Mouse (Mus musculus): ENCODE results near the gene Rrp1b. TPM values are rescaled to one million over a fixed set of nuclear protein-coding genes. Genes with fewer than 3 reads are reported as not detected.
"Not testable (repeated sequence)": the region's sequence is repeated elsewhere in the genome, so short reads cannot be mapped to it uniquely, and the experiment has no call there.

Rrp1b gene
- total RNA-seq, 1 experiment: 155 TPM

DNA sequence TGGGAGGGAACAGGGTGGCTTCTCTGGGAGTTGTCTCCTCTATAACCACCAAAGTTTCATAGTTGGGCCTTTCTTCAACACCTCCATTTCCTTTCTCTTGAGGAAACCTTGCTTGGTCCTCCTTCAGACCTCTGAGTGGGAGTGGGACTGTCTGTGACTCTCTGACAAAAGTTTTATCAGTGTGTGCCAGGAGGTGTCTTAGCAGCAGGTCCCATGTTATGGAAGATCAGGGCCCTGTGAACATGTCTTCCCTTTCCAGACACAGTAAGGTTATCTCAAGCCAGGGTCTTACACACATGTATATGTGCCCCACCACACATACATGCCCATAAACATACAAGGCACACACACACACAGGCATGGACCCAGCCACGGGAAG is 56.3 kb downstream of the Rrp1b start:
- TF ChIP-seq MAFK (IDR thresholded peaks at IDR 0.05; ENCODE audit: insufficient read depth, low read depth, low read length) (no peak), CHD2 (IDR thresholded peaks at IDR 0.05; ENCODE audit: low read depth, low read length) (no peak)
- Histone ChIP-seq H3K9me3 (ENCODE audit: control insufficient read depth, insufficient read depth, low read depth, low read length) (0 out of 2 replicates have a peak, but pooled peaks cover 3% of the 10 kb centered on the region), H3K4me3 (ENCODE audit: insufficient read depth in 1 of 2, low read depth in 1 of 2, low read length in 2 of 2, poor library complexity in 1 of 2, severe bottlenecking in 1 of 2) (no peak overlapping the region), H3K36me3 (ENCODE audit: control insufficient read depth, insufficient read depth, low read length, poor library complexity, severe bottlenecking) (no peaks in the 10 kb centered on the region), H3K9ac (ENCODE audit: insufficient read depth, low read depth, low read length, poor library complexity, severe bottlenecking) (no peak overlapping the region), H3K4me1 (ENCODE audit: control insufficient read depth in 2 of 2, insufficient read depth in 2 of 2, low read length in 2 of 2, poor library complexity in 1 of 2) (peaks cover 0 to 14% of the 10 kb centered on the region in 2 experiments; a peak in 1 of 4 replicates), H3K27ac (ENCODE audit: insufficient read depth, low read depth, low read length, poor library complexity, severe bottlenecking) (no peak overlapping the region)
- DNase-seq (ENCODE audit: low read depth, low spot score): no peak
- in situ Hi-C loops (cut with MboI; ENCODE audit: low sequenced_read_pairs in 2 of 2, unreplicated experiment in 2 of 2): no loop called here

DNA sequence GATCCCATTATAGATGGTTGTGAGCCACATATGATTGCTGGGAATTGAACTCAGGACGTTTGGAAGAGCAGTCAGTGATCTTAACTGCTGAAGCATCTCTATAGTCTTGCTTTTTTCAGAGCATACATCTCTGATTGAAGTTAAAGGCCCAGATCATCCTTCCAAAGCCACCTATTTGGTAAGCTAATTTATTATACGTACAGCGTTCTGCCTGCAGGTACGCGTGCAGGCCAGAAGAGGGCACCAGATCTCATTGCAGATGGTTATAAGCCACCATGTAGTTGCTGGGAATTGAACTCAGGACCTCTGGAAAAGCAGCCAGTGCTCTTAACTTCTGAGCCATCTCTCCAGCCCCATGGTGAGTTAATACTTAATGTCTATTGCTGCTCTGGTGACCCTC is 57.0 kb downstream of the Rrp1b start:
- peaks cover 0 to 8% of the 10 kb centered on the region in 2 experiments; a peak in 1 of 4 replicates for H3K4me1 ChIP-seq (ENCODE audit: control insufficient read depth in 2 of 2, insufficient read depth in 2 of 2, low read length in 2 of 2, poor library complexity in 1 of 2)
- 0 out of 2 replicates have a peak, but pooled peaks cover 3% of the 10 kb centered on the region for H3K9me3 ChIP-seq (ENCODE audit: control insufficient read depth, insufficient read depth, low read depth, low read length)
- no peak overlapping the region for H3K27ac ChIP-seq (ENCODE audit: insufficient read depth, low read depth, low read length, poor library complexity, severe bottlenecking)
- H3K36me3 ChIP-seq (ENCODE audit: control insufficient read depth, insufficient read depth, low read length, poor library complexity, severe bottlenecking): no peaks in the 10 kb centered on the region
- TF ChIP-seq ZC3H11A (IDR thresholded peaks at IDR 0.05; ENCODE audit: borderline replicate concordance, low read depth, low read length): no peak
- TF ChIP-seq ZNF384 (IDR thresholded peaks at IDR 0.05; ENCODE audit: low read depth, low read length): no peak
- TF ChIP-seq HCFC1 (IDR thresholded peaks at IDR 0.05; ENCODE audit: borderline replicate concordance, insufficient read depth, low read length): no peak
- TF ChIP-seq MAFK (IDR thresholded peaks at IDR 0.05; ENCODE audit: insufficient read depth, low read depth, low read length): no peak
- no peak for TF ChIP-seq CHD2 (IDR thresholded peaks at IDR 0.05; ENCODE audit: low read depth, low read length)
- in situ Hi-C loops (cut with MboI; ENCODE audit: low sequenced_read_pairs in 2 of 2, unreplicated experiment in 2 of 2): no loop called here
- H3K9ac ChIP-seq (ENCODE audit: insufficient read depth, low read depth, low read length, poor library complexity, severe bottlenecking): no peak overlapping the region
- no peak overlapping the region for H3K4me3 ChIP-seq (ENCODE audit: insufficient read depth in 1 of 2, low read depth in 1 of 2, low read length in 2 of 2, poor library complexity in 1 of 2, severe bottlenecking in 1 of 2)
- no peak for DNase-seq (ENCODE audit: low read depth, low spot score)

DNA sequence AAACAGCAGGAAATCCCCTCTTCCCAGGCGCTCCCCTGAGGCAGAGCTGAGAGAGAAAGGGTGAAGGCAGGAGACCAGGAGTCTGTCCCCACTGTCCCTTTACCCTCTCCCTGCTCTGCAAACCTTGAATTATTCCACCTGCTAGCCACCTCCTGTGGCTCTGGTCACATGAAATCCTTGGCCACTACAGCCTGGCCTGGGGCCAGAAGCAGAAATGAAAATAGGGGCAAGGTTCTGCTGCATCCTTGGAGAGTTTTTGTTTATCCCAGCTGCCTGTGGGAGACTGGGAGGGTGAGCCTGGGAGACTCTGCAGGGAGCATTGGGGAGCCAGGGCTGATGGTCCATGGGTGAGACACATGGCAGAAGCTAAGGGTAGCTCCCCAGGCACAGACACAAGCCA is 61.8 kb downstream of the Rrp1b start:
- Histone ChIP-seq H3K4me1 (ENCODE audit: control insufficient read depth in 2 of 2, insufficient read depth in 2 of 2, low read length in 2 of 2, poor library complexity in 1 of 2) (peaks cover 0 to 2% of the 10 kb centered on the region in 2 experiments; a peak in 1 of 4 replicates), H3K27ac (ENCODE audit: insufficient read depth, low read depth, low read length, poor library complexity, severe bottlenecking) (no peak overlapping the region), H3K36me3 (ENCODE audit: control insufficient read depth, insufficient read depth, low read length, poor library complexity, severe bottlenecking) (no peaks in the 10 kb centered on the region), H3K9ac (ENCODE audit: insufficient read depth, low read depth, low read length, poor library complexity, severe bottlenecking) (no peak overlapping the region), H3K9me3 (ENCODE audit: control insufficient read depth, insufficient read depth, low read depth, low read length) (0 out of 2 replicates have a peak, but pooled peaks cover 3% of the 10 kb centered on the region), H3K4me3 (ENCODE audit: insufficient read depth in 1 of 2, low read depth in 1 of 2, low read length in 2 of 2, poor library complexity in 1 of 2, severe bottlenecking in 1 of 2) (no peak overlapping the region)
- TF ChIP-seq ZNF384 (IDR thresholded peaks at IDR 0.05; ENCODE audit: low read depth, low read length): no peak
- no peak for TF ChIP-seq HCFC1 (IDR thresholded peaks at IDR 0.05; ENCODE audit: borderline replicate concordance, insufficient read depth, low read length)
- TF ChIP-seq MAFK (IDR thresholded peaks at IDR 0.05; ENCODE audit: insufficient read depth, low read depth, low read length): no peak
- TF ChIP-seq ZC3H11A (IDR thresholded peaks at IDR 0.05; ENCODE audit: borderline replicate concordance, low read depth, low read length): no peak
- TF ChIP-seq CHD2 (IDR thresholded peaks at IDR 0.05; ENCODE audit: low read depth, low read length): no peak
- in situ Hi-C loops (cut with MboI; ENCODE audit: low sequenced_read_pairs in 2 of 2, unreplicated experiment in 2 of 2): no loop called here
- no peak for DNase-seq (ENCODE audit: low read depth, low spot score)

DNA sequence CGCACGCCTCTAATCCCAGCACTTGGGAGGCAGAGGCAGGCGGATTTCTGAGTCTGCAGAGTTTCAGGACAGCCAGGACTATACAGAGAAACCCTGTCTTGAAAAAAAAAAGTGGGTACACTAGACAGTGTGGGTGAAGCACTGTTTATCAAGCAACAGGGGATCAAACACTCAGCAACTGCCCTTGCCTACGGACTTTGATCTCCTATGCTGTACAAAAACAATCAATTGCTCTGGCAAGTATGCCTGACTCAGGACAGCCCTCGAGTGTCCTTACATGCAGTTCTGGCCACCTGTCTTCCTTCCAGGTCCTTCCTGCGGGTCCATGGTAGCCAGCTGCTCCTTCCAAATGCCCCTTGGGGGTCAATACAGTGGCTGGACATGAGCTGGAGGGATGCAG is 63.0 kb downstream of the Rrp1b start:
- H3K27ac ChIP-seq (ENCODE audit: insufficient read depth, low read depth, low read length, poor library complexity, severe bottlenecking); H3K4me1 ChIP-seq (ENCODE audit: control insufficient read depth in 2 of 2, insufficient read depth in 2 of 2, low read length in 2 of 2, poor library complexity in 1 of 2); DNase-seq (ENCODE audit: low read depth, low spot score); in situ Hi-C loops (cut with MboI; ENCODE audit: low sequenced_read_pairs in 2 of 2, unreplicated experiment in 2 of 2); H3K9me3 ChIP-seq (ENCODE audit: control insufficient read depth, insufficient read depth, low read depth, low read length); H3K36me3 ChIP-seq (ENCODE audit: control insufficient read depth, insufficient read depth, low read length, poor library complexity, severe bottlenecking); H3K9ac ChIP-seq (ENCODE audit: insufficient read depth, low read depth, low read length, poor library complexity, severe bottlenecking); H3K4me3 ChIP-seq (ENCODE audit: insufficient read depth in 1 of 2, low read depth in 1 of 2, low read length in 2 of 2, poor library complexity in 1 of 2, severe bottlenecking in 1 of 2): not testable (repeated sequence)

DNA sequence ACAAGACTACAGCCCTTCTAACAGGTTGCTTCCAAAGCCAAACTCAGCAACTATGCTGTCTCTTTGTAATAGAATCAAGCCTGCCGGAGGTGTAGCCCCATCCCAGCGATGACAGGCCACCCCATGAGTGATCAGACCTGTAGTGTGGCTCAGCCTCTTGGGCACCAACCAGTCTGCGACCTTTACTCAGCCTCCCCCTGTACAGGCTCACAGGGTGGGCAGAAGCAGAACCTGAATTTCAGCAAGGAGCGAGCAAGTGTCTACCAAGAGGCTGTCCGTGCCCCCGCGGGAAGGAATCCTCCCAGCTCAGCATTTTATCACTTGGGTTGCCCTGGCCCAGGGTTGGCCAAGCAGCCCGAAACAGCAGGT is 63.7 kb downstream of the Rrp1b start:
- in situ Hi-C loops (cut with MboI; ENCODE audit: low sequenced_read_pairs in 2 of 2, unreplicated experiment in 2 of 2): no loop called here
- peak overlapping the region; percentile 33; the same call in 1 of the 2 replicates for H3K9ac ChIP-seq (ENCODE audit: insufficient read depth, low read depth, low read length, poor library complexity, severe bottlenecking)
- no peak for DNase-seq (ENCODE audit: low read depth, low spot score)
- peak overlapping the region; percentile 68 to 70 for H3K4me3 ChIP-seq (ENCODE audit: insufficient read depth in 1 of 2, low read depth in 1 of 2, low read length in 2 of 2, poor library complexity in 1 of 2, severe bottlenecking in 1 of 2)
- H3K36me3 ChIP-seq (ENCODE audit: control insufficient read depth, insufficient read depth, low read length, poor library complexity, severe bottlenecking): no peaks in the 10 kb centered on the region
- no peaks in the 10 kb centered on the region for H3K9me3 ChIP-seq (ENCODE audit: control insufficient read depth, insufficient read depth, low read depth, low read length)
- no peak overlapping the region for H3K27ac ChIP-seq (ENCODE audit: insufficient read depth, low read depth, low read length, poor library complexity, severe bottlenecking)
- TF ChIP-seq ZNF384 (IDR thresholded peaks at IDR 0.05; ENCODE audit: low read depth, low read length) (no peak), MAFK (IDR thresholded peaks at IDR 0.05; ENCODE audit: insufficient read depth, low read depth, low read length) (0 out of 2 replicates have a peak, but pooled peaks have one; percentile 46)
- H3K4me1 ChIP-seq (ENCODE audit: control insufficient read depth in 2 of 2, insufficient read depth in 2 of 2, low read length in 2 of 2, poor library complexity in 1 of 2): peaks cover 0 to 2% of the 10 kb centered on the region in 2 experiments; a peak in 1 of 4 replicates

All from ES-E14 (cell line).